Mouse (Mus musculus) olfactory bulb, adult 2 months (tissue): ENCODE data around the gene Dhrs9. TPM values are rescaled to one million over a fixed set of nuclear protein-coding genes. Genes with fewer than 3 reads are reported as not detected.

Experiments
- H3K27ac ChIP-seq: fragments of 200-500 bp; 2 replicates; pipeline ENCODE4 v1.5.1; 2012; ENCODE audit warnings: low read depth, low read length; ENCODE audit not compliant: insufficient read depth
- H3K4me1 ChIP-seq: fragments of 200-500 bp; 2 replicates; pipeline ENCODE4 v1.6.1; 2012; ENCODE audit warnings: low read length; ENCODE audit not compliant: control insufficient read depth, insufficient read depth
- H3K4me3 ChIP-seq: fragments of 200-500 bp; 2 replicates; pipeline ENCODE4 v1.5.1; 2012; ENCODE audit warnings: mild to moderate bottlenecking, low read depth, low read length, moderate library complexity; ENCODE audit not compliant: insufficient read depth
- CTCF ChIP-seq: fragments of 200-500 bp; IDR thresholded peaks from 2 replicates; pipeline ENCODE4 v1.5.1; 2012; ENCODE audit warnings: low read depth, mild to moderate bottlenecking, low read length, moderate library complexity; ENCODE audit not compliant: insufficient read depth
- POLR2A ChIP-seq: fragments of 200-500 bp; IDR thresholded peaks from 2 replicates; pipeline ENCODE4 v1.6.1; 2012; ENCODE audit warnings: mild to moderate bottlenecking, low read depth, low read length, moderate library complexity; ENCODE audit not compliant: insufficient read depth
- WGBS: fragments of 180-500 bp; shearing (Covaris S2); methylation state at CpG from one replicate; pipeline ENCODE4 v1.1.7; 2018; 5-methylcytosine and 5-hydroxymethylcytosine counted together
- polyA plus RNA-seq: library from polyadenylated mRNA; stranded (reverse); fragments of >200 nt; gene quantifications from 2 replicates; pipeline ENCODE4 v1.2.4, GENCODE M21; 2012; ENCODE audit warnings: low replicate concordance; ENCODE audit not compliant: missing spikeins, insufficient read depth, insufficient read length

The Dhrs9 gene
- polyA plus RNA-seq, 1 experiment: not detected

- WGBS: 82% methylated on average over 5 of the region's 5 CpGs
- Histone ChIP-seq H3K4me1 (peaks cover 6% of the 10 kb centered on the region; the same call in 1 of the 2 replicates), H3K4me3 (no peak overlapping the region), H3K27ac (no peak overlapping the region)
- TF ChIP-seq CTCF (no peak), POLR2A (no peak)
Measured at GRCm38 (mm10) chr2:69382838-69383237, 2.6 kb downstream of the Dhrs9 start.

GRCm38 (mm10) chr2:69386118-69386871 lies 6.0 kb downstream of the Dhrs9 start:
- no peak overlapping the region for H3K27ac ChIP-seq
- 94% methylated on average over 3 of the region's 3 CpGs for WGBS
- no peak overlapping the region for H3K4me3 ChIP-seq
- H3K4me1 ChIP-seq: no peaks in the 10 kb centered on the region
- TF ChIP-seq CTCF (no peak), POLR2A (no peak)

- 97% methylated on average over 2 of the region's 2 CpGs for WGBS
- H3K4me1 ChIP-seq: no peaks in the 10 kb centered on the region
- TF ChIP-seq CTCF (no peak), POLR2A (no peak)
- no peak overlapping the region for H3K27ac ChIP-seq
- no peak overlapping the region for H3K4me3 ChIP-seq
Measured at GRCm38 (mm10) chr2:69393947-69394346, 13.7 kb downstream of the Dhrs9 start.

- no peak overlapping the region for H3K27ac ChIP-seq
- no peak overlapping the region for H3K4me3 ChIP-seq
- 85% methylated on average over 9 of the region's 9 CpGs for WGBS
- no peaks in the 10 kb centered on the region for H3K4me1 ChIP-seq
- TF ChIP-seq POLR2A (no peak), CTCF (no peak)
Measured at GRCm38 (mm10) chr2:69395597-69396248, 15.5 kb downstream of the Dhrs9 start.

GRCm38 (mm10) chr2:69396760-69397435 lies 16.7 kb downstream of the Dhrs9 start:
- Histone ChIP-seq H3K4me1 (no peaks in the 10 kb centered on the region), H3K4me3 (no peak overlapping the region), H3K27ac (no peak overlapping the region)
- TF ChIP-seq CTCF (no peak), POLR2A (no peak)
- WGBS: 92% methylated on average over 12 of the region's 12 CpGs

- Histone ChIP-seq H3K4me3 (no peak overlapping the region), H3K27ac (no peak overlapping the region), H3K4me1 (no peaks in the 10 kb centered on the region)
- whole genome bisulfite sequencing: 60% methylated on average over 7 of the region's 7 CpGs
- TF ChIP-seq POLR2A (no peak), CTCF (no peak)
Measured at GRCm38 (mm10) chr2:69400866-69401604, 20.8 kb downstream of the Dhrs9 start.

GRCm38 (mm10) chr2:69401891-69402290 lies 21.6 kb downstream of the Dhrs9 start:
- TF ChIP-seq CTCF (no peak), POLR2A (no peak)
- Histone ChIP-seq H3K4me3 (no peak overlapping the region), H3K27ac (no peak overlapping the region), H3K4me1 (no peaks in the 10 kb centered on the region)
- WGBS: 90% methylated on average over 6 of the region's 6 CpGs

GRCm38 (mm10) chr2:69402309-69402708 lies 22.1 kb downstream of the Dhrs9 start:
- Histone ChIP-seq H3K27ac (no peak overlapping the region), H3K4me3 (no peak overlapping the region), H3K4me1 (no peaks in the 10 kb centered on the region)
- TF ChIP-seq POLR2A (no peak), CTCF (no peak)
- 58% methylated on average over 7 of the region's 7 CpGs for WGBS
